Mouse (Mus musculus) bone marrow, adult 2 months (tissue): ENCODE measurements around the gene Opn1sw. TPM values are rescaled to one million over a fixed set of nuclear protein-coding genes. Genes with fewer than 3 reads are reported as not detected.
A peak's percentile ranks its signal among the peaks of the same experiment; 100 is the strongest.

Experiments used
- H3K27ac ChIP-seq: fragments of 200-500 bp; 2 replicates; pipeline ENCODE4 v1.5.1; 2012; ENCODE audit warnings: low read depth, mild to moderate bottlenecking, control low read depth, inconsistent platforms, low read length; ENCODE audit not compliant: control insufficient read depth, poor library complexity, insufficient read depth
- H3K4me1 ChIP-seq: fragments of 200-500 bp; 2 replicates; pipeline ENCODE4 v1.6.1; 2011; ENCODE audit warnings: low read length; ENCODE audit not compliant: control insufficient read depth, insufficient read depth
- H3K4me3 ChIP-seq: fragments of 200-500 bp; replicated peaks from 2 replicates; pipeline ENCODE3; 2011; ENCODE audit warnings: mild to moderate bottlenecking, low read depth, low read length, control low read depth; ENCODE audit not compliant: control insufficient read depth
- CTCF ChIP-seq: fragments of 200-500 bp; IDR thresholded peaks from 2 replicates; pipeline ENCODE4 v1.5.1; 2011; ENCODE audit warnings: low read length, control low read depth; ENCODE audit not compliant: control insufficient read depth, insufficient read depth
- POLR2A ChIP-seq: fragments of 200-500 bp; IDR thresholded peaks from 2 replicates; pipeline ENCODE4 v1.6.1; 2011; ENCODE audit warnings: low read depth, mild to moderate bottlenecking, control low read depth, low read length, borderline replicate concordance; ENCODE audit not compliant: control insufficient read depth
- WGBS: fragments of 180-500 bp; shearing (Covaris S2); methylation state at CpG from one replicate; pipeline ENCODE4 v1.1.7; 2018; 5-methylcytosine and 5-hydroxymethylcytosine counted together
- polyA plus RNA-seq: library from polyadenylated mRNA; stranded (reverse); fragments of >200 nt; gene quantifications from 2 replicates; pipeline ENCODE4 v1.2.4, GENCODE M21; 2011; ENCODE audit warnings: low replicate concordance; ENCODE audit not compliant: missing spikeins, insufficient read depth, insufficient read length

The Opn1sw gene
- polyA plus RNA-seq: not detected in 2 replicates

- no peak within 1 kb of the TSS for H3K4me3 ChIP-seq
- no peaks in the 10 kb centered on the region for H3K4me1 ChIP-seq
- TF ChIP-seq POLR2A (no peak), CTCF (no peak)
- H3K27ac ChIP-seq: no peak within 1 kb of the TSS
- 18% methylated on average over 12 of the region's 12 CpGs for WGBS
Measured at GRCm38 (mm10) chr6:29388052-29388518, at the start of gene Opn1sw. TSS of gene Opn1sw (minus strand) at chr6:29388468.

- Histone ChIP-seq H3K4me1 (no peaks in the 10 kb centered on the region), H3K4me3 (no peak overlapping the region), H3K27ac (no peak overlapping the region)
- 22% methylated on average over 11 of the region's 11 CpGs for WGBS
- no peak for TF ChIP-seq CTCF
Measured at GRCm38 (mm10) chr6:29436461-29436934, 48.2 kb upstream of the Opn1sw start.

- no peak overlapping the region for H3K4me3 ChIP-seq
- WGBS: 68% methylated on average over 6 of the region's 6 CpGs
- H3K27ac ChIP-seq: no peak overlapping the region
- H3K4me1 ChIP-seq: no peaks in the 10 kb centered on the region
- TF ChIP-seq CTCF: no peak
- no peak for TF ChIP-seq POLR2A
Measured at GRCm38 (mm10) chr6:29435940-29436451, 47.7 kb upstream of the Opn1sw start.

GRCm38 (mm10) chr6:29434911-29435691 is 46.8 kb upstream of the Opn1sw start:
- 15% methylated on average over 13 of the region's 13 CpGs for WGBS
- Histone ChIP-seq H3K4me3 (no peak overlapping the region), H3K27ac (no peak overlapping the region)

GRCm38 (mm10) chr6:29433804-29434795 is 45.8 kb upstream of the Opn1sw start:
- H3K27ac ChIP-seq: no peak overlapping the region; the same call in 1 of the 2 replicates
- no peak overlapping the region for H3K4me3 ChIP-seq
- 12% methylated on average over 27 of the region's 27 CpGs for WGBS

More at GRCm38 (mm10) chr6:29434911-29435691, 46.8 kb upstream of the Opn1sw start:
- H3K4me1 ChIP-seq: no peaks in the 10 kb centered on the region
- TF ChIP-seq CTCF: no peak
- TF ChIP-seq POLR2A: no peak

GRCm38 (mm10) chr6:29433038-29433803 is 45.0 kb upstream of the Opn1sw start, which contains the start of gene Flnc:
TSS of gene Flnc (plus strand) at chr6:29433256.
- H3K27ac ChIP-seq: no peak within 1 kb of the TSS; the same call in 1 of the 2 replicates
- WGBS: 3% methylated on average over 76 of the region's 77 CpGs
- H3K4me1 ChIP-seq: no peaks in the 10 kb centered on the region
- TF ChIP-seq CTCF: no peak
- no peak for TF ChIP-seq POLR2A
- H3K4me3 ChIP-seq: peak within 1 kb of the TSS; percentile 16

More at GRCm38 (mm10) chr6:29433804-29434795, 45.8 kb upstream of the Opn1sw start:
- H3K4me1 ChIP-seq: no peaks in the 10 kb centered on the region
- no peak for TF ChIP-seq CTCF
- no peak for TF ChIP-seq POLR2A

GRCm38 (mm10) chr6:29432676-29433037 is 44.4 kb upstream of the Opn1sw start:
- no peak for TF ChIP-seq POLR2A
- TF ChIP-seq CTCF: no peak
- Histone ChIP-seq H3K4me3 (no peak overlapping the region), H3K27ac (no peak overlapping the region), H3K4me1 (no peaks in the 10 kb centered on the region)

- TF ChIP-seq CTCF (no peak), POLR2A (no peak)
- H3K27ac ChIP-seq: no peak overlapping the region
- 50% methylated on average over 3 of the region's 3 CpGs for WGBS
- H3K4me1 ChIP-seq: no peaks in the 10 kb centered on the region
- H3K4me3 ChIP-seq: no peak overlapping the region
Measured at GRCm38 (mm10) chr6:29432156-29432555, 43.9 kb upstream of the Opn1sw start.
